Mouse (Mus musculus): ENCODE data around the gene Unkl. TPM values are rescaled to one million over a fixed set of nuclear protein-coding genes. Genes with fewer than 3 reads are reported as not detected.
"Not testable (repeated sequence)": the region's sequence is repeated elsewhere in the genome, so short reads cannot be mapped to it uniquely, and the experiment has no call there.

The Unkl gene
- polyA plus RNA-seq, 1 experiment from 2014 or later = 16.2 TPM

DNA sequence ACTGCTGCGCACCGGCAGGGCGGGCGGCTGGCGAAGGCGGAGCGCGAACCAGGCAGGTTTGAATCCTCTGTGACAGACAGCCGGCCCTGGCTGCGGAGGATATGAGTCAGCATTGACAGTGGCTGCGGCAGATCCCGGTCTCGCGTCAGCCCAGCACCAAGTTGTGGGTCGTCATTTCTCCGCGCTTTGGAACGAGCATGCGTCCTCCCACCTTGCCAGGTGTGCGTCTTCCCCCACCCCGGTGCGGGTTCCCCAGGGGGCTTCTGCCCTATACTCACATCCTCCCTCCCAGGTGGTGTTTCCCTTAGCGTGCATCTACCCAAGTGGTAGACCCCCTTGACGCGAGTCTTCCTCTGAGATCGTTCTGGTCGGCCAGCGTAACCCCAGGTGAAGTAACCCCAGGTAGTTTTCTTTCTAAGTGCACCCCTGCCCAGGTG is 34.3 kb downstream of the Unkl start:
- Histone ChIP-seq H3K9ac (peak overlapping the region; percentile 34), H3K4me2 (peak overlapping the region; percentile 77), H3K4me3 (peak overlapping the region; percentile 42), H3K27ac (replicated peaks) (peak overlapping the region; percentile 60), H3K4me1 (replicated peaks) (peaks cover 19% of the 10 kb centered on the region)
- 16% methylated on average over 14 of the region's 28 CpGs for WGBS
- H3K9me3 ChIP-seq, H3K36me3 ChIP-seq, H3K27me3 ChIP-seq: not testable (repeated sequence)
- peak; percentile 89 for ATAC-seq (ENCODE audit: low FRiP score, low read depth)

DNA sequence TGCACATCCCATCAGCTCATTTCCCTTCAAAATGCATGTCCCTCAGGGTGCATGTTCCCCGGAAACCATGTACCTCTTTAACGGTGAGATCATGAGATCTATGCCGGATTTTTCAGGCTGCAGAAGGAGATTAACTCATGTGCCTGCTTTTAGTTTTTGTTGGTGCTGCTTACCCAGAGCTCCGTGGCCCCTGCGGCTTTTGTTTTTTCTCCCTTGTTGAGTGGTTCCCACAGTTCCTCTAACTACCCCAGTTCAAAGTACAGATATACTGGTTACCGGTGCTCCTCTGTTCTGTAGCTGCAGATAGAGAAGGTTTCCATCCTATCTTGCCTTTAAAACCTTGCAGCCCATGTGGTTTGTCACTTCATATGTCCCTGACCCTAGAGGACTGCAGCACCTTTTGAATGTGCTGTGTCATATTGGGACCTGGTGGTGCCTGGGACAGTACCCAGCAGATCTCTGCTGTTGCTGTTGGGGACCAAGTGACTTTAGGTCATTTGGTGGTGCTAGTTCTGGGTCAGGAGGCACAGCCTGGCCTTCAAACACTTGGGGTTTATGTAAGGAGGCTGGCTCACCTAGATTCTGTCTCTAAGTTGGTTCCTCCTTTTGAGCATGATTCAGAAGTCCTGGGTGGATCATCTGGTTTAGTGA is 34.9 kb downstream of the Unkl start:
- Histone ChIP-seq H3K4me1 (replicated peaks) (peaks cover 19% of the 10 kb centered on the region), H3K4me3 (peak overlapping the region; percentile 42), H3K9me3 (no peaks in the 10 kb centered on the region), H3K27me3 (no peaks in the 10 kb centered on the region), H3K4me2 (peak overlapping the region; percentile 77), H3K36me3 (no peaks in the 10 kb centered on the region; the same call in 1 of the 2 replicates), H3K9ac (peak overlapping the region; percentile 34), H3K27ac (replicated peaks) (peak overlapping the region; percentile 60)
- 49% methylated on average over 6 of the region's 6 CpGs for WGBS
- no peak for ATAC-seq (ENCODE audit: low FRiP score, low read depth)

DNA sequence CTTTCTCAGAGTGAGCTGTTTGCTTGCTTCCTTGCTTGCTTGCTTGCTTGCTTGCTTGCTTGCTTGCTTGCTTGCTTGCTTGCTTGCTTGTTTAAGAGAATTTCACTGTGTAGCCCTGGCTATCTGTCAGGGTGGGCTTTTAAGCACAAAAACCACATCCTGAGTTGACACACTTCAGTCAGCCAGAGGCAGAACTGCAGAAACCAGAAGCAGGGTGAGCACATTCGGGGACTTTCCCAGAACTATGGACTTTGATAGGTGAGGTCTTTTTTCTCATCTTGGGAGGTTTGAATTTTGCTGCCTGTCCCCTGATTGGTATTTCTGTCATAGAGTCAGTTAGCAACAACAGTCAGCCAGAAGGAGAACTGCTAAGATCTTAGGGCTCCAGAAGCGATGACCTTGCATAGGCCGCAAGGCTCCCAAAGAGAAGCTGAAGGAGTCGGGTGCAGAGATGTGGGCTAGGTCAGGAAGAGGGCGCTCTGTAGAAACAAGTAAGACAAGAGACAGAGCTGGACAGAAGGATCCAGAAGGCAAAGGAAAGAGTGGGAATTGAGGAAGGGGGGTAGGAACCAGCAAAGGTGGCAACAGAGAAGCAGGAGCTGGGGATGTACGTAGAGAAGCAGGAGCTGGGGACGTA is 36.5 kb downstream of the Unkl start:
- Histone ChIP-seq H3K27me3 (no peaks in the 10 kb centered on the region), H3K4me3 (no peak overlapping the region), H3K9ac (no peak overlapping the region), H3K4me1 (replicated peaks) (peaks cover 19% of the 10 kb centered on the region), H3K36me3 (peaks cover 6% of the 10 kb centered on the region), H3K4me2 (no peak overlapping the region), H3K9me3 (no peaks in the 10 kb centered on the region), H3K27ac (replicated peaks) (no peak overlapping the region)
- WGBS = 92% methylated on average over 7 of the region's 7 CpGs
- no peak for ATAC-seq (ENCODE audit: low FRiP score, low read depth)

DNA sequence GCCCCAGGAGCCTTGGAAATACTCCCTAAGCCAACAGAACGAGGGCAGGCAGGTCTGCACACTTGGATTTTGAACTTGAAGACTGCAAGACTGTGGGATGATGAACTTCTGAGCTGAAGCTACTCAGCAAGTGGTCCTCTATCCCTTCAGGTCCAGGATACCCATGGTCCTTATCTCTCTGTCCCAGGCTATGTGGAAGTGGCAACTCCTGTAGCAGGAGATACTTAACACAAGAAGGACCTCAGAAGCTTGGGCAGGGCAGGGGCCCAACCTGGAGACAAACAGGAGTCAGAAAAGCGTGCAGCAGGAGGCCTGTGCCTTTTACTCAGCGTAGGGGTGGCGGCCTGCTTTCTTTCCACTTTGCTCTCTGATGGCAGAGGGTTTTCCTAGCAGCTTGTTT is 37.5 kb downstream of the Unkl start:
- Histone ChIP-seq H3K9ac (no peak overlapping the region), H3K27ac (replicated peaks) (no peak overlapping the region), H3K36me3 (peaks cover 9% of the 10 kb centered on the region; the same call in 1 of the 2 replicates), H3K27me3 (no peaks in the 10 kb centered on the region), H3K4me1 (replicated peaks) (peaks cover 18% of the 10 kb centered on the region), H3K4me3 (no peak overlapping the region), H3K9me3 (no peaks in the 10 kb centered on the region), H3K4me2 (no peak overlapping the region)
- WGBS = 82% methylated on average over 4 of the region's 4 CpGs
- ATAC-seq (ENCODE audit: low FRiP score, low read depth) = no peak

DNA sequence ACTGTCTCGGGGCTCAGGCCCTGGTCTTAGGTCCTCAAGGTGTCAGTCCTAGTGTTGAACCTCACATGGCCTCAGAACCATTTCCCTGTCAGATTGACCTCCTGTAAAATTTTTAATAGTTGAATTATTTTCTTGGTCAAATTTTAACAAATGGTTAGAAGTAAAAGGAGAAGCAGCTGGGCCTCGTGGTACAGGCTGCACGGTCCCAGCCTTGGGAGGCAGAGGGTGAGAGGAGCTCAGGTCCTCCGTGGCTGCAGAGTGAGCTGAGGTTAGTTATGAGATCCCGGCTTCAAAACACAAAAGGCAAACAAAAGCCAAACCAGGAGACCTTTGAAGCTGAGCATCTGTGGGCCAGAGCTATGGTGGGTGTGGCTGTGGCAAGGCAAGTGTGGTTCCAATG is 39.8 kb downstream of the Unkl start:
- Histone ChIP-seq H3K4me2 (no peak overlapping the region), H3K27me3 (no peaks in the 10 kb centered on the region), H3K36me3 (peaks cover 18% of the 10 kb centered on the region), H3K27ac (replicated peaks) (no peak overlapping the region), H3K9me3 (no peaks in the 10 kb centered on the region), H3K4me3 (no peak overlapping the region), H3K9ac (no peak overlapping the region), H3K4me1 (replicated peaks) (no peaks in the 10 kb centered on the region)
- no peak for ATAC-seq (ENCODE audit: low FRiP score, low read depth)
- 89% methylated on average over 5 of the region's 5 CpGs for WGBS

DNA sequence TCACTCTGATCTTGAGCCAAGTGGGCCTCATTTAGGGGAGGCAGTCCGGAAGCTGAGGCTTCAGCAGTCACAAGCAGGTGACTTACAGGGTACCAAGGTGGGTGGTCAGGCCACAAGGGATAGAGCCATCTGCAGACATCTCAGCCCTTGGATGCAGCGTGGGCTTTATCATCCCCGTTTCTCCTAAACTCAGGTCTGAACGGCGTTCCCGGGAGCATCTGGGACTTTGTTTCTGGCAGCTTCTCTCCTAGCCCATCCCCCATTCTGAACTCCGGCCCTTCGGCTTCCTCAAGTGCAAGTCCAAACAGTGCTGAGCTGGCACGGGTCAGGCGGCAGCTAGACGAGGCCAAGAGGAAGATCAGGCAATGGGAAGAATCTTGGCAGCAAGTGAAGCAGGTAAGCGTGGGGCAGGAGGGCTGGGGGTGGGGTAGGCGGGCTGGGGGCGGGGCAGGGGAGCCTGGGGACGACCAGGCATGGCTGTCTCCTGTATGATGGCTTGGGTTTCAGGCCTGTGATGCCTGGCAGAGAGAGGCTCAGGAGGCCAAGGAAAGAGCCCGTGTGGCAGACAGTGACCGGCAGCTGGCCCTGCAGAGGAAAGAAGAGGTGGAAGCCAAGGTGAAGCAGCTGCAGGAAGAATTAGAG is 41.9 kb downstream of the Unkl start:
- ATAC-seq (ENCODE audit: low FRiP score, low read depth) = peak; percentile 61; the same call in 1 of the 2 replicates
- H3K4me2 ChIP-seq; H3K4me1 ChIP-seq (replicated peaks); H3K27me3 ChIP-seq; H3K9me3 ChIP-seq; H3K9ac ChIP-seq; H3K4me3 ChIP-seq; H3K27ac ChIP-seq (replicated peaks): not testable (repeated sequence)
- WGBS = 80% methylated on average over 17 of the region's 17 CpGs
- H3K36me3 ChIP-seq = peaks cover 26% of the 10 kb centered on the region

DNA sequence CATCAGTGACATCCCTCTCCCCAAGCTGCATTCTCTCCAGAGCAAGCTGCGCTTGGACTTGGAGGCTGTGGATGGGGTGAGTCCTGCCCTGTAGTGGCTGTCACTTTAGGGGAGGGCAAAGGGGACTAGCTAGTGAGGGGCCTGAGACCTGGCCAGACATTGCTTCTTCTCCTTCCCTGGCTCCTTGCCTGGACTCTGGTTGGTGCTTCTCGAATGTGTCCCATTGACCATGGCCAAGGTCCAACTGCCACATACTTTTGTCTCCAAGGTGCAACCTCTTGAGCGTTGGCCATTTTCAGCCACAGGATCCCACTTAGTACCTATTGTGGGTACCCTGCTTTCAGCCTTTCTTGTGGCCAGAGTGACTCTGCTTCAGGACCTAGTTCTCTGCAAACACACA is 42.5 kb downstream of the Unkl start:
- Histone ChIP-seq H3K27me3 (no peaks in the 10 kb centered on the region), H3K27ac (replicated peaks) (no peak overlapping the region), H3K36me3 (peaks cover 32% of the 10 kb centered on the region), H3K4me1 (replicated peaks) (no peaks in the 10 kb centered on the region), H3K4me3 (no peak overlapping the region), H3K9ac (no peak overlapping the region), H3K4me2 (no peak overlapping the region), H3K9me3 (no peaks in the 10 kb centered on the region)
- ATAC-seq (ENCODE audit: low FRiP score, low read depth) = no peak
- WGBS = 92% methylated on average over 3 of the region's 3 CpGs

DNA sequence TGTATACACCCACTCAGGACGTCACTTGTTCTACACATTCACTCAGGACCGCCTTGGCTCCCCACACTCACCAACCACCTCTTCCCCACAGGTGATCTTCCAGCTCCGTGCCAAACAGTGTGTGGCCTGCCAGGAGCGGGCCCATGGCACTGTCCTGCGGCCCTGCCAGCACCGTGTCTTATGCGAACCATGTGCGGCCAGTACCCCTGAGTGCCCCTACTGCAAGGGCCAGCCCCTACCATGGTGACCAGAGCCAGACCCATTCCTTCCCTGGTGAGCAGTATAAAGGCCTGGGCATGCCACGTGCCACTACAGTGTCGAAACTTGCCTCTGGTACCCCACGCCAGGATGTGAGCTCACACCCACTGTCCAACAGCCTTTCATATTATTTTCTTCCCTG is 43.4 kb downstream of the Unkl start:
- not testable (repeated sequence) for H3K27ac ChIP-seq (replicated peaks); H3K4me1 ChIP-seq (replicated peaks); H3K9me3 ChIP-seq; H3K27me3 ChIP-seq; H3K9ac ChIP-seq; H3K4me3 ChIP-seq; H3K4me2 ChIP-seq
- 92% methylated on average over 7 of the region's 11 CpGs for WGBS
- ATAC-seq (ENCODE audit: low FRiP score, low read depth) = peak; percentile 81
- peaks cover 38% of the 10 kb centered on the region for H3K36me3 ChIP-seq

DNA sequence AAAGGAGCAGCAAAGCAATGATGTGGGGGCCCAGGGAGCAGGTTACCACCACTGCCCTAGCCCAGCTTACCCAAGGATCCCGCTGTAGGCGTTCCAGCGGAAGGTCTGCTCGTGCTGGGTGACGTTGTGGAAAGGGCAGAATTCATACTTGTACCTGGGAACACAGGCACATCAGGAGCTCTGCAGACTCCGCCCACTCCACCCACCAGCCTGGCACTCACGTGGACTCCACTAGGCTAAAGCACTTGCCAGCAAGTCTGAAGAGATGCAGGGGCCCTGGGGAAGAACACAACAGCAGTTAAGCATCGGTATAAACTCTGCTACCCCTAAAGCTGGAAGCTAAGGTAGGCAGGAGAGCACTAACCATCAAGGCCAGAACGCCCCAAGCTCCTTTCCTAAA is 47.4 kb downstream of the Unkl start:
- no peak overlapping the region for H3K27ac ChIP-seq (replicated peaks)
- no peak overlapping the region for H3K4me3 ChIP-seq
- no peak overlapping the region for H3K9ac ChIP-seq
- H3K36me3 ChIP-seq = peaks cover 29% of the 10 kb centered on the region
- H3K4me1 ChIP-seq (replicated peaks) = peaks cover 17% of the 10 kb centered on the region
- H3K9me3 ChIP-seq = no peaks in the 10 kb centered on the region
- ATAC-seq (ENCODE audit: low FRiP score, low read depth) = no peak
- no peaks in the 10 kb centered on the region for H3K27me3 ChIP-seq
- 86% methylated on average over 9 of the region's 9 CpGs for WGBS
- no peak overlapping the region for H3K4me2 ChIP-seq

DNA sequence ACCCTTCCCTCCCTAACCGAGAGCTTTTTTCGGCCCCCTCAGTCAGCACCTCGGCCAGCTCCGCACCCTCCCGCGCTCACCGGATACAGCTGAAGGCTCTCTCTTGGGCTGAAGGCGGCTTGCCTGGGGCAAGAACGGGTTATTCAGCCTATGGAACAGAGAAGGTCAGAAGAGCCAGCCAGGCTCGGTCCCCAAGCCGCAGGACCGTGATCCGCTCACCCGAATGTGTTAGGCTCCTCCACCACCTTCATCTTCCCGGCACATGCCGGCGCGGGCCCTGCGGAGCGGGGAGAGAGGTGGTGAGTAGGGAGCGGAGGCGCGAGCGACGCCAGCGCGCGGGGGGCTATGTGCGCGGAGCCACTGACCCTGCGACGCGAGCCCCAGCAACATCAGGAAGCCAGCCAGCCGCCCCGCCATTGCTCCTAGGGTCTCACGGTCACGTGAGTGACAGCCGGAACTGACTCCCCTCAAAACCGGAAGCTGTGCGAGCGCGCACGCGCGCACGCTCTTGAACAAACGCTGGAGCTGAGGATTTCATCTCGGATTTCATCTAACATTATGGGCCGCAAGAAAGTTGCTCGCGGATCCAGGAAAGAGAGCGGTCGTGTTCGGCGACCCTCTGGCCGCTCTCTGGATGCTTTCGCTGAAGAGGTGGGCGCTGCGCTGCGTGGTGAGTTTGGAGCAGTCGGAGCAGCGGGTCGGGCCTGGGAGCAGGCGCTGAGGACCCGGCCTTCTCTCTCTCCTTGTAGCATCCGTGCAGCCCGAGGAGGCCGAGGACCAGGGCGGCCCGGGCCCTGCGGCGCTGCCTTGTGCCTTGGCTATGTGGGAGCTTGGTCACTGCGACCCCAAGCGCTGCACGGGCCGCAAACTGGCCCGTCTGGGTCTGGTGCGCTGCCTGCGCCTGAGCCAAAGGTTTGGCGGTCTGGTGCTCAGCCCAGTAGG is 51.8 kb downstream of the Unkl start, which contains the start of the genes Gnptg and Tsr3:
Gene Gnptg (minus strand): TSS at position 430 of the 942 bp plus-strand sequence.
Gene Tsr3 (plus strand): TSS at position 476 of the 942 bp plus-strand sequence.
- Histone ChIP-seq H3K27me3 (no peaks in the 10 kb centered on the region), H3K27ac (replicated peaks) (peak within 1 kb of the TSS; percentile 73), H3K4me3 (peak within 1 kb of the TSS; percentile 77), H3K9ac (peak within 1 kb of the TSS; percentile 72), H3K4me1 (replicated peaks) (peaks cover 28% of the 10 kb centered on the region), H3K4me2 (peak within 1 kb of the TSS; percentile 94), H3K9me3 (no peaks in the 10 kb centered on the region), H3K36me3 (peaks cover 35% of the 10 kb centered on the region)
- WGBS = under 1% methylated on average over 79 of the region's 80 CpGs
- peak; percentile 89 for ATAC-seq (ENCODE audit: low FRiP score, low read depth)

DNA sequence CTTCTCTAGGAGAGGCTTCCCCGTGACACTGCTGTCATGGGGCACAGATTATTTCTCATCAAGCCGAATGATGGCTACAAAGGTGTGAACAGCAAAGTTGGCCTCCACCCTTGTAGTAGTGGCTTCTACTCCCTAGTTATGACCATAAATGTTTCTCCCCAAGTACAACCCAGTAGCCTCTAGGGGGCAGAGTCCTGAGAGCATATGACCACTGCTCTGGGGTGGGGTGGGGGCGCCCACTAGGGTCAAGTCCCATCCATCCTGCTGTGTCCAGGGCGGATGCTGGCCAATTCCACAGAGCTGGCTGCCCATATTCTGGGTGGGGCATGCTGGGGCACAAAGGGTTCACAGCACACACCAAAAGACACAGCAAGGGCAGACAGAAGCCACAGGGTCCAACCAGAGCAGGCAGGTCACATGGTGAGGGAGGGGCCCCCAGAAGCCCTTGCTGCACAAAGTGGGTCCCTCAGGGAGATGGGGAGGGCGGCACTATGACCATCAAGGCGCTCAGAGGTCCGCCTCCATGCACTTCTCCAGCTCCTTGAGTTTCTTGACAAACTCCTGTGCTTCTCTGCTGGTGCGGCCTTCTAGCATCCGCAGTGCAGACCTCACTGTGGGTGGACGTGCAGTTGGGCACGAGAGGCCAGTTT is 55.1 kb downstream of the Unkl start:
- Histone ChIP-seq H3K4me2 (no peak overlapping the region), H3K9ac (no peak overlapping the region), H3K36me3 (peaks cover 22% of the 10 kb centered on the region), H3K4me3 (no peak overlapping the region), H3K4me1 (replicated peaks) (peaks cover 21% of the 10 kb centered on the region), H3K9me3 (no peaks in the 10 kb centered on the region), H3K27me3 (no peaks in the 10 kb centered on the region), H3K27ac (replicated peaks) (no peak overlapping the region)
- WGBS = 82% methylated on average over 11 of the region's 11 CpGs
- no peak for ATAC-seq (ENCODE audit: low FRiP score, low read depth)
